Mouse (Mus musculus): ENCODE data around the gene Fut7. TPM values are rescaled to one million over a fixed set of nuclear protein-coding genes. Genes with fewer than 3 reads are reported as not detected.

The Fut7 gene
- polyA plus RNA-seq, 1 experiment from 2014 or later: 0.08 TPM

DNA sequence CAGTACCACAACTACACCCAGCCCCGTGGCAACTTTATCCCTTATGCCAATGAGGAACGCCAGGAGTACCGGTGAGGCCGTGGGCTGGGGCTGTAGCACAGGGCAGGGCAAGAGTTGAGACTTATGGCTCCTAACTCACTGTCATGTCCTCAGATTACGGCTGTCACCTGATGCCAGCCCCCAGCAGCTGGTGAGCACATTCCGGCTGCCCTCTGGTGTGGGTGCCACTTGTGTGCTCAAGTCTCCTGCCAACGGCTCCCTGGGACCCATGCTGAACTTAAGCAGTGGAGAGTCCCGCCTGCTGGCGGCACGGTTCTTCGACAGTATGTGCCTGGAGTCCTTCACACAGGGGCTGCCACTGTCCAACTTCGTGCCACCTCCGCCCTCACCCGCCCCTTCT, 19.6 kb downstream of the Fut7 start:
- no peak for ATAC-seq (ENCODE audit: low FRiP score, low read depth)
- Histone ChIP-seq H3K4me2 (no peak overlapping the region), H3K9me3 (no peaks in the 10 kb centered on the region), H3K27ac (replicated peaks) (no peak overlapping the region), H3K4me3 (no peak overlapping the region), H3K4me1 (replicated peaks) (no peaks in the 10 kb centered on the region), H3K27me3 (no peaks in the 10 kb centered on the region), H3K36me3 (peaks cover 94% of the 10 kb centered on the region), H3K9ac (no peak overlapping the region)
- 93% methylated on average over 14 of the region's 14 CpGs for WGBS

GRCm38 (mm10) chr2:25450853-25451647, 28.0 kb downstream of the Fut7 start:
- Histone ChIP-seq H3K36me3 (peaks cover 34% of the 10 kb centered on the region), H3K27me3 (no peaks in the 10 kb centered on the region), H3K9me3 (no peaks in the 10 kb centered on the region), H3K27ac (replicated peaks) (no peak overlapping the region), H3K9ac (no peak overlapping the region), H3K4me1 (replicated peaks) (no peaks in the 10 kb centered on the region), H3K4me2 (no peak overlapping the region), H3K4me3 (no peak overlapping the region)
- no peak for ATAC-seq (ENCODE audit: low FRiP score, low read depth)
- 91% methylated on average over 8 of the region's 8 CpGs for WGBS

DNA sequence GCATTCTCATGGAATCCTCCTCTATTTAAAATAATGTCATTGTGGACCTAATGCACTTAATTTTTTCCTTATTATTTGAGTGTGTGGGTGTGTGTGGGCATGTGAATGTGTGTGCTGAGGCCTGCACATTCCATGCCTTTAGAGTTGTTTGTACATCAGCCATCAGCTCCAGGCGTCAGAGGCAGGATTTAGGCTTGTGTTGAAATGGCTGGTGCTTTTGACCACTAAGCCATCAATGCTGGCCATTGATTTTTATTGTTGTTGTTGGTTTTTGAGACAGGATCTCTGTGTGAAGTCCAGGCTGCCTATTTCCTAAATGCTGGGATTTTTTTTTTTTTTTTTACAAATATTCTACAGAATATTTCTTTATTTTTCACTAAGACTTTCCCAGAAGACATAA, 29.9 kb downstream of the Fut7 start:
- no peaks in the 10 kb centered on the region for H3K27me3 ChIP-seq
- ATAC-seq (ENCODE audit: low FRiP score, low read depth): no peak
- H3K9ac ChIP-seq: no peak overlapping the region
- no peaks in the 10 kb centered on the region for H3K9me3 ChIP-seq
- no peak overlapping the region for H3K4me3 ChIP-seq
- no peak overlapping the region for H3K4me2 ChIP-seq
- H3K27ac ChIP-seq (replicated peaks): no peak overlapping the region
- 44% methylated on average over 1 of the region's 1 CpGs for WGBS
- H3K4me1 ChIP-seq (replicated peaks): no peaks in the 10 kb centered on the region
- peaks cover 16% of the 10 kb centered on the region for H3K36me3 ChIP-seq

DNA sequence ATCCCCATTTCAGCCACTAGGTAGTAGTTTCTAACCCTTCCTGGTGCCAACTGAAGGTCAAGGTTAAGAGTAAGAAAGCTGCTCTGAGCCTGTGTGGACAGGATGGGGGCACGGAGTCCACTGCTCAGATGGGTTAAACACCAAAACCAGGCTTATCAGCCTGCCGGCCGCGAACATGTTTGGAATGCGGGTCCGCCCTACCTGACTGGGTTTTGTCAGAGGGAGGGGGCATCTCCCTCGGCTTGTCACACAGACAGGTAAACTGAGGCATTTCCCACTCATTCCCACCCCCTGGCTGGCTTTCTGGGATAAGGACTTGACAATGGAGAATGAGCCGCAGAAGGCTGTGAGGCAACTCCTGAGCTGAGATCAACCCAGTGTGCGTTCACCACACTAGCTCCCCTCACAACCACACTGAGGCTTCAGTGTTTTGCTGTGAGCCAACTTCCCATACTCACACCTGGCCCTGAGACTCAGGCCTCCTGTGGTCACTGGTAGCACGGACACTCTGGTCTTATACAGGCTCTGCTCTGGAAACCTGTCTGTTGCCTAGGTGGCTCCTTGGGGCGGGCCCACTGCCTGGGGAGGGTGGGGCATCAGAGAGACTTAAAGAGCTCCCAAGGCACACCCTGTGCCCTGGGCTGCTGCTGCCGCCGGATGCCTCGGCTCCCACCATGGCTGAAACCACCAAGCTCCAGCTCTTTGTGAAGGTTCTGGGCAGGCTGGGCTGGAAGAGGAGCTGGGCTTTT, 33.3 kb downstream of the Fut7 start, which contains the start of gene Clic3:
Gene Clic3 (plus strand): TSS at position 634 of the 749 bp plus-strand sequence.
- Histone ChIP-seq H3K27me3 (no peaks in the 10 kb centered on the region), H3K27ac (replicated peaks) (no peak within 1 kb of the TSS), H3K4me3 (no peak within 1 kb of the TSS), H3K9ac (no peak within 1 kb of the TSS), H3K36me3 (peaks cover 7% of the 10 kb centered on the region; the same call in 1 of the 2 replicates), H3K9me3 (no peaks in the 10 kb centered on the region), H3K4me1 (replicated peaks) (peaks cover 20% of the 10 kb centered on the region), H3K4me2 (no peak within 1 kb of the TSS)
- WGBS: 67% methylated on average over 14 of the region's 14 CpGs
- ATAC-seq (ENCODE audit: low FRiP score, low read depth): no peak

GRCm38 (mm10) chr2:25457022-25457896, 34.2 kb downstream of the Fut7 start:
- H3K36me3 ChIP-seq: peaks cover 7% of the 10 kb centered on the region; the same call in 1 of the 2 replicates
- H3K27me3 ChIP-seq: no peaks in the 10 kb centered on the region
- 95% methylated on average over 9 of the region's 9 CpGs for WGBS
- no peak overlapping the region for H3K27ac ChIP-seq (replicated peaks)
- no peak overlapping the region for H3K4me2 ChIP-seq
- no peak for ATAC-seq (ENCODE audit: low FRiP score, low read depth)
- no peak overlapping the region for H3K9ac ChIP-seq
- peaks cover 25% of the 10 kb centered on the region for H3K4me1 ChIP-seq (replicated peaks)
- no peak overlapping the region for H3K4me3 ChIP-seq
- no peaks in the 10 kb centered on the region for H3K9me3 ChIP-seq

DNA sequence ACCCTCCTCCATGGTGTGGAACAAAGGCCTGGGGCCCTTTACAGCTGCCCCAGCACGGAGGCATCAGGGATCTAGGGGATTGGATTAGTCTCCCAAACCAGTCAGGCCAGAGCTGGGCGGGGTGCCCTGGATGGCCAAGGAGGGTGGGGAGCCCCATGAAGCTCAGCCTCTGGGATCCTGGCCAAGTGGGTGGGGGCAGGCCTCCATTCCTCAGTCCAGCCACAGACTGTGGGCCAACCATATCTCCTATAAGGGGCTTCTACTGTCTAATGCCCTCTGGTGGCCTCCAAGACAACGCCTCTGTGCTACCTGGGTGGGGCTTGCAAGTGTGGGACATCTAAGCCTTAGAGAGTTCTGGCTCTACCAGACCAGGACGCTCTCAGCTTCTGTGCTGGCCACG, 35.8 kb downstream of the Fut7 start:
- ATAC-seq (ENCODE audit: low FRiP score, low read depth): no peak
- peaks cover 25% of the 10 kb centered on the region for H3K4me1 ChIP-seq (replicated peaks)
- WGBS: 74% methylated on average over 5 of the region's 5 CpGs
- H3K4me3 ChIP-seq: no peak overlapping the region
- no peaks in the 10 kb centered on the region for H3K27me3 ChIP-seq
- H3K27ac ChIP-seq (replicated peaks): no peak overlapping the region
- H3K4me2 ChIP-seq: no peak overlapping the region
- no peaks in the 10 kb centered on the region for H3K9me3 ChIP-seq
- H3K9ac ChIP-seq: no peak overlapping the region
- H3K36me3 ChIP-seq: peaks cover 7% of the 10 kb centered on the region; the same call in 1 of the 2 replicates

GRCm38 (mm10) chr2:25460135-25460534, 37.1 kb downstream of the Fut7 start:
- Histone ChIP-seq H3K4me2 (peak overlapping the region; percentile 87), H3K9ac (peak overlapping the region; percentile 82), H3K27me3 (no peaks in the 10 kb centered on the region), H3K9me3 (no peaks in the 10 kb centered on the region), H3K36me3 (peaks cover 7% of the 10 kb centered on the region; the same call in 1 of the 2 replicates), H3K4me1 (replicated peaks) (peaks cover 25% of the 10 kb centered on the region), H3K27ac (replicated peaks) (peak overlapping the region; percentile 95), H3K4me3 (peak overlapping the region; percentile 74)
- WGBS: 37% methylated on average over 5 of the region's 5 CpGs
- peak; percentile 25 for ATAC-seq (ENCODE audit: low FRiP score, low read depth)

DNA sequence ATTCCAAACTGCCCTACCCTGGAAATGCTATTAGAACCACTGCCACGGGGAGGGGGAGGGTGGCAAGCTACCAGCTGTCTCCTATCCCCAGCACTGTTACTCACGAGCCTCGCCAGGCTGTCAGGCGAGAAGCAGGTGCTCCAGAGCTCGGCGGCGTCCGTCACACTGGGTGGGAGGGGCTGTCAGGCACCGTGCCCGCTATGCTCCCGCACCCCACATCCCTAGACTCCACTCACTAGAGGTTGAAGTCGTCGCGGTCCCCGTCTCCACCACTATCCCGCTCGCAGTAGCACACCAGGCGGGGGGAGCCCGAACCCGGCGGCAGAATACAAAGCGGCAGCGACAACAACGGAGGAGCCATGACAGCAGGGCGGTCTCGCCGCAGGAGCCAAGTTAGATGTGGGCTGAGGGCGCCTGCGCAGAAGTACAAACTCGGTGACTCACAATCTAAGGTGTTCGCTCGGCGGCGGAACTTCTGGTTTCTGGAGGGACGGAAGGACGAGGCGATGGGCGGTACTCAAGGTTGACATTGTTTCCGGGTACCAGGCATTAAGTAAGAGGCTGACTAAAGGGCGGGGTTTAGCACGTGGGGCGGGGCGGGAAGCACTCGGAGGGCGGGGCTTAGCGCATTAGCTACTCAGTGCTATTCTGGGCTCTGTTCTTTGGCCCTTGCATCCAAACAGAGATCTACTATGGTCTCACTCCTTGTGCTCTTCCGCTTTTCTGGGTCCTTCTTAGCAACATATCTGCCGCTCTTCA, 37.7 kb downstream of the Fut7 start, which contains the start of gene Paxx:
Gene Paxx (minus strand): TSS at position 544 of the 759 bp plus-strand sequence.
- no peaks in the 10 kb centered on the region for H3K27me3 ChIP-seq
- peaks cover 7% of the 10 kb centered on the region; the same call in 1 of the 2 replicates for H3K36me3 ChIP-seq
- peak within 1 kb of the TSS; percentile 82 for H3K9ac ChIP-seq
- peaks cover 25% of the 10 kb centered on the region for H3K4me1 ChIP-seq (replicated peaks)
- H3K9me3 ChIP-seq: no peaks in the 10 kb centered on the region
- peak within 1 kb of the TSS; percentile 87 for H3K4me2 ChIP-seq
- peak within 1 kb of the TSS; percentile 74 for H3K4me3 ChIP-seq
- WGBS: under 1% methylated on average over 48 of the region's 48 CpGs
- peak within 1 kb of the TSS; percentile 95 for H3K27ac ChIP-seq (replicated peaks)
- ATAC-seq (ENCODE audit: low FRiP score, low read depth): peak; percentile 92

DNA sequence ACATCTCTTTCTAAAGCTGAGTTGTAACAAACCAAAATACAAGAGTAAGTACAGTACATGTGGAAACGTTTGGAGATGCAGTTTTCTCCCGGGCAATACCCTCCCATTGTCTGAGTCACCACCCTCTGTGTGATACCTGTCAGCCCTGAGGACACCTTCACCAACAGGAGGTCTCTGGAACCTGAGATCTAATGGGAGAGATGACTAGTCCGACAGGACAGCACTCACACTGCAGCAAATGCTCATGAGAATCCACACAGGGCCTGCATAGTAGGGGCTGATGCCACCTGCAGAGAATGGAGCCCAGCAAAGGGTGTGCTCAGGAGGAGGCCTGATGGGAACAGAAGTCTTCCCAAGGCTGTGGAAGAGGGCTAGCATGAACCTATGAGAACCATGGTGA, 38.3 kb downstream of the Fut7 start:
- H3K27me3 ChIP-seq: no peaks in the 10 kb centered on the region
- no peaks in the 10 kb centered on the region for H3K9me3 ChIP-seq
- no peak for ATAC-seq (ENCODE audit: low FRiP score, low read depth)
- H3K4me3 ChIP-seq: peak overlapping the region; percentile 74
- 33% methylated on average over 3 of the region's 3 CpGs for WGBS
- peak overlapping the region; percentile 82 for H3K9ac ChIP-seq
- H3K36me3 ChIP-seq: peaks cover 7% of the 10 kb centered on the region; the same call in 1 of the 2 replicates
- H3K4me1 ChIP-seq (replicated peaks): peaks cover 25% of the 10 kb centered on the region
- H3K4me2 ChIP-seq: peak overlapping the region; percentile 87
- H3K27ac ChIP-seq (replicated peaks): peak overlapping the region; percentile 95

GRCm38 (mm10) chr2:25463630-25464029, 40.6 kb downstream of the Fut7 start:
- H3K4me3 ChIP-seq: no peak overlapping the region
- H3K4me1 ChIP-seq (replicated peaks): peaks cover 24% of the 10 kb centered on the region
- no peak for ATAC-seq (ENCODE audit: low FRiP score, low read depth)
- WGBS: 94% methylated on average over 3 of the region's 3 CpGs
- H3K27me3 ChIP-seq: no peaks in the 10 kb centered on the region
- H3K9ac ChIP-seq: no peak overlapping the region
- H3K4me2 ChIP-seq: no peak overlapping the region
- H3K27ac ChIP-seq (replicated peaks): no peak overlapping the region
- H3K36me3 ChIP-seq: no peaks in the 10 kb centered on the region
- H3K9me3 ChIP-seq: no peaks in the 10 kb centered on the region

- Histone ChIP-seq H3K27ac (replicated peaks) (no peak overlapping the region), H3K9ac (no peak overlapping the region), H3K4me2 (no peak overlapping the region), H3K4me3 (no peak overlapping the region), H3K9me3 (no peaks in the 10 kb centered on the region), H3K4me1 (replicated peaks) (peaks cover 22% of the 10 kb centered on the region), H3K36me3 (no peaks in the 10 kb centered on the region), H3K27me3 (no peaks in the 10 kb centered on the region)
- 83% methylated on average over 2 of the region's 2 CpGs for WGBS
- ATAC-seq (ENCODE audit: low FRiP score, low read depth): no peak
These were observed 42.2 kb downstream of the Fut7 start for GRCm38 (mm10) chr2:25465256-25465655.

Data from hindbrain, embryonic 15.5 days (tissue).